ENCODE assay signal across 19 mouse cellular contexts in genomic region chr4:4304666-4305065, GRCm38 (mm10).
A peak's percentile ranks its signal among the peaks of the same experiment; 100 is the strongest.
DNase-seq lines count a peak whose midpoint lies in the region; ATAC-seq and TF ChIP-seq lines count a peak whose summit lies in the region.
"Had no signal": no experiment of that assay in that cellular context is flagged by ENCODE, and none has a peak within 500 bp of the region (broad histone marks: within the 10 kb centered on the region; RNA-seq: fewer than 3 reads in every experiment).

No protein-coding gene starts in this region.

- WGBS in limb, embryonic 14.5 days = 45% methylated on average over 1 of the region's 1 CpGs
- 36% methylated on average over 1 of the region's 1 CpGs for WGBS in limb, embryonic 10.5 days

- peak; percentile 19 for DNase-seq in adrenal gland, postnatal 10 days
- no peak for DNase-seq in adrenal gland, postnatal 25 days
- peak; percentile 55 for DNase-seq in heart, adult 8-10 months (ENCODE audit: low spot score)
- no peak for DNase-seq in heart, postnatal 4 days
- peak; percentile 7 for DNase-seq in limb, embryonic 14.5 days (ENCODE audit: low spot score)
- DNase-seq in limb, embryonic 10.5 days (ENCODE audit: low spot score) = no peak
- DNase-seq in adipocyte (ENCODE audit: low spot score) = peak; percentile 68
- DNase-seq in layer of hippocampus, postnatal 25 days (ENCODE audit: extremely low spot score in 1 of 2, low spot score in 1 of 2) = no peak
- DNase-seq: cerebellum, adult 8-10 months; heart, postnatal 10 days; thymus, postnatal 25 days had no signal

- no peaks in the 10 kb centered on the region for H3K27me3 ChIP-seq in limb, embryonic 14.5 days (ENCODE audit: control insufficient read depth, insufficient read depth, low read length)
- H3K27me3 ChIP-seq in limb, embryonic 10.5 days (ENCODE audit: low read depth, poor library complexity, severe bottlenecking) = no peaks in the 10 kb centered on the region
- H3K27me3 ChIP-seq: embryonic facial prominence, embryonic 15.5 days; limb, embryonic 12.5 days; stomach, embryonic 15.5 days had no signal

- H3K9me3 ChIP-seq in limb, embryonic 14.5 days (ENCODE audit: control insufficient read depth, low read length) = no peaks in the 10 kb centered on the region
- no peaks in the 10 kb centered on the region for H3K9me3 ChIP-seq in limb, embryonic 10.5 days (replicated peaks)
- H3K9me3 ChIP-seq: embryonic facial prominence, embryonic 15.5 days; forebrain, embryonic 10.5 days; limb, embryonic 12.5 days; stomach, embryonic 15.5 days had no signal

- no peaks in the 10 kb centered on the region for H3K36me3 ChIP-seq in limb, embryonic 14.5 days (ENCODE audit: control insufficient read depth, insufficient read depth, low read length)
- H3K36me3 ChIP-seq in limb, embryonic 10.5 days = no peaks in the 10 kb centered on the region
- H3K36me3 ChIP-seq: embryonic facial prominence, embryonic 15.5 days; forebrain, embryonic 10.5 days; limb, embryonic 12.5 days; stomach, embryonic 15.5 days had no signal

- no peak overlapping the region for H3K27ac ChIP-seq in limb, embryonic 14.5 days (replicated peaks; ENCODE audit: low read depth, low read length)
- no peak overlapping the region for H3K27ac ChIP-seq in limb, embryonic 10.5 days
- H3K27ac ChIP-seq: embryonic facial prominence, embryonic 15.5 days; forebrain, embryonic 10.5 days; left cerebral cortex, adult 2 months; limb, embryonic 12.5 days; liver, embryonic 14.5 days had no signal

- H3K9ac ChIP-seq in limb, embryonic 14.5 days (ENCODE audit: low read depth, low read length, severe bottlenecking) = no peak overlapping the region
- H3K9ac ChIP-seq: embryonic facial prominence, embryonic 15.5 days; limb, embryonic 12.5 days; liver, embryonic 14.5 days; stomach, embryonic 15.5 days had no signal

- ATAC-seq in limb, embryonic 14.5 days (ENCODE audit: low FRiP score, low read depth) = no peak
- ATAC-seq: hindbrain, embryonic 16.5 days; intestine, postnatal 0 days had no signal

- no peak overlapping the region for H3K4me2 ChIP-seq in limb, embryonic 14.5 days (replicated peaks; ENCODE audit: low read depth, low read length, severe bottlenecking)
- H3K4me2 ChIP-seq: embryonic facial prominence, embryonic 15.5 days; limb, embryonic 12.5 days; stomach, embryonic 15.5 days had no signal

- H3K4me1 ChIP-seq in limb, embryonic 14.5 days (ENCODE audit: control insufficient read depth, insufficient read depth, low read length) = 0 out of 2 replicates have a peak, but pooled peaks cover 2% of the 10 kb centered on the region
- no peaks in the 10 kb centered on the region for H3K4me1 ChIP-seq in limb, embryonic 10.5 days
- H3K4me1 ChIP-seq: embryonic facial prominence, embryonic 15.5 days; forebrain, embryonic 10.5 days; limb, embryonic 12.5 days; stomach, embryonic 15.5 days had no signal

- H3K4me3 ChIP-seq in limb, embryonic 14.5 days (replicated peaks; ENCODE audit: low read length) = no peak overlapping the region
- H3K4me3 ChIP-seq in limb, embryonic 10.5 days = no peak overlapping the region
- H3K4me3 ChIP-seq: embryonic facial prominence, embryonic 15.5 days; forebrain, embryonic 10.5 days; left cerebral cortex, adult 2 months; limb, embryonic 12.5 days; stomach, embryonic 15.5 days had no signal

- TF ChIP-seq POLR2A in limb, embryonic 14.5 days (IDR thresholded peaks at IDR 0.05; ENCODE audit: borderline replicate concordance, extremely low read depth, insufficient read depth, insufficient read length) = no peak

Comparison
In these comparisons a context has a peak if more than half of its experiments do, and no peak if none do; other contexts are left out.
1. DNase-seq: peak in adrenal gland, postnatal 10 days (single experiment), heart, adult 8-10 months (single experiment), limb, embryonic 14.5 days (single experiment) and adipocyte (single experiment); none in adrenal gland, postnatal 25 days (single experiment), heart, postnatal 4 days (single experiment), limb, embryonic 10.5 days (single experiment) and layer of hippocampus, postnatal 25 days (0 of 2).